In genomic region chr10:19353631-19354030, GRCm38 (mm10) we compare ENCODE assay signal across 31 mouse cellular contexts. TPM values are rescaled to one million over a fixed set of nuclear protein-coding genes. Genes with fewer than 3 reads are reported as not detected.
A peak's percentile ranks its signal among the peaks of the same experiment; 100 is the strongest.
DNase-seq lines count a peak whose midpoint lies in the region; ATAC-seq and TF ChIP-seq lines count a peak whose summit lies in the region.
"Had no signal": no experiment of that assay in that cellular context is flagged by ENCODE, and none has a peak within 500 bp of the region (broad histone marks: within the 10 kb centered on the region; RNA-seq: fewer than 3 reads in every experiment).

No protein-coding gene starts in this region.

- no peak for DNase-seq in forebrain, embryonic 11.5 days (ENCODE audit: low spot score)
- no peak for DNase-seq in forebrain, postnatal 0 days
- peak; percentile 54 for DNase-seq in hindbrain, embryonic 11.5 days (ENCODE audit: low spot score)
- no peak for DNase-seq in hindbrain, embryonic 14.5 days (ENCODE audit: low spot score)
- no peak for DNase-seq in midbrain, embryonic 14.5 days
- no peak for DNase-seq in yolk sac, embryonic 10.5 days (ENCODE audit: low spot score)
- DNase-seq: adrenal gland, postnatal 25 days; cerebellum, adult 11-12 months; cerebellum, adult 9-11 months; gastrocnemius, postnatal 10 days; heart, postnatal 36 days; kidney, adult 8-10 months; kidney, postnatal 4 days; left cerebral cortex, postnatal 4 days; liver; lung, adult 2 months; lung, postnatal 10 days; thymus, adult 2 months had no signal

- no peak overlapping the region for H3K27ac ChIP-seq in forebrain, embryonic 11.5 days (ENCODE audit: low read depth, low read length)
- no peak overlapping the region for H3K27ac ChIP-seq in forebrain, postnatal 0 days (ENCODE audit: low read depth, low read length)
- H3K27ac ChIP-seq in hindbrain, embryonic 11.5 days (ENCODE audit: low read depth, low read length), result no peak overlapping the region
- H3K27ac ChIP-seq in hindbrain, embryonic 14.5 days, result no peak overlapping the region
- no peak overlapping the region for H3K27ac ChIP-seq in midbrain, embryonic 13.5 days
- H3K27ac ChIP-seq in midbrain, embryonic 14.5 days (replicated peaks; ENCODE audit: low read depth, low read length), result no peak overlapping the region
- H3K27ac ChIP-seq: embryonic facial prominence, embryonic 13.5 days; kidney, postnatal 0 days; liver, embryonic 14.5 days; macrophage; neural tube, embryonic 13.5 days had no signal

- H3K9ac ChIP-seq in forebrain, embryonic 11.5 days (ENCODE audit: low read length), result no peak overlapping the region
- H3K9ac ChIP-seq in forebrain, postnatal 0 days, result no peak overlapping the region
- H3K9ac ChIP-seq in hindbrain, embryonic 11.5 days (ENCODE audit: low read depth, low read length), result no peak overlapping the region
- H3K9ac ChIP-seq in hindbrain, embryonic 14.5 days, result no peak overlapping the region
- no peak overlapping the region for H3K9ac ChIP-seq in midbrain, embryonic 13.5 days (replicated peaks)
- H3K9ac ChIP-seq in midbrain, embryonic 14.5 days (replicated peaks; ENCODE audit: low read length), result no peak overlapping the region
- H3K9ac ChIP-seq: embryonic facial prominence, embryonic 13.5 days; liver, embryonic 14.5 days; neural tube, embryonic 13.5 days had no signal

- no peak for TF ChIP-seq CTCF in forebrain, postnatal 0 days (IDR thresholded peaks at IDR 0.05; ENCODE audit: low read depth)

- peaks cover 71% of the 10 kb centered on the region for H3K27me3 ChIP-seq in forebrain, embryonic 11.5 days (ENCODE audit: control insufficient read depth, insufficient read depth, low read length)
- H3K27me3 ChIP-seq in forebrain, postnatal 0 days (ENCODE audit: insufficient read depth, low read length), result peaks cover 71% of the 10 kb centered on the region
- H3K27me3 ChIP-seq in hindbrain, embryonic 11.5 days (ENCODE audit: control insufficient read depth, insufficient read depth, low read length), result peaks cover 65% of the 10 kb centered on the region
- peaks cover 97% of the 10 kb centered on the region for H3K27me3 ChIP-seq in hindbrain, embryonic 14.5 days (ENCODE audit: control insufficient read depth, insufficient read depth, low read length)
- peaks cover 89% of the 10 kb centered on the region for H3K27me3 ChIP-seq in midbrain, embryonic 13.5 days
- peaks cover 86% of the 10 kb centered on the region for H3K27me3 ChIP-seq in midbrain, embryonic 14.5 days (ENCODE audit: control insufficient read depth, insufficient read depth, low read length)

- no peaks in the 10 kb centered on the region for H3K9me3 ChIP-seq in forebrain, embryonic 11.5 days (ENCODE audit: control insufficient read depth, low read length)
- no peaks in the 10 kb centered on the region for H3K9me3 ChIP-seq in forebrain, postnatal 0 days (ENCODE audit: low read length)
- no peaks in the 10 kb centered on the region for H3K9me3 ChIP-seq in hindbrain, embryonic 11.5 days (ENCODE audit: control insufficient read depth, low read length)
- H3K9me3 ChIP-seq in hindbrain, embryonic 14.5 days (ENCODE audit: control insufficient read depth, low read length), result no peaks in the 10 kb centered on the region
- no peaks in the 10 kb centered on the region for H3K9me3 ChIP-seq in midbrain, embryonic 13.5 days
- H3K9me3 ChIP-seq in midbrain, embryonic 14.5 days (ENCODE audit: control insufficient read depth, low read length), result no peaks in the 10 kb centered on the region
- H3K9me3 ChIP-seq: embryonic facial prominence, embryonic 13.5 days; neural tube, embryonic 13.5 days had no signal

- peaks cover 15% of the 10 kb centered on the region for H3K4me1 ChIP-seq in forebrain, embryonic 11.5 days (replicated peaks; ENCODE audit: control insufficient read depth, insufficient read depth, low read length)
- no peaks in the 10 kb centered on the region for H3K4me1 ChIP-seq in forebrain, postnatal 0 days (ENCODE audit: insufficient read depth)
- H3K4me1 ChIP-seq in hindbrain, embryonic 11.5 days (replicated peaks; ENCODE audit: control insufficient read depth, insufficient read depth, low read length), result no peaks in the 10 kb centered on the region; the same call in 1 of the 2 replicates
- H3K4me1 ChIP-seq in hindbrain, embryonic 14.5 days (replicated peaks; ENCODE audit: control insufficient read depth, insufficient read depth, low read length), result no peaks in the 10 kb centered on the region; the same call in 1 of the 2 replicates
- H3K4me1 ChIP-seq in midbrain, embryonic 13.5 days (replicated peaks), result peaks cover 34% of the 10 kb centered on the region
- H3K4me1 ChIP-seq in midbrain, embryonic 14.5 days (ENCODE audit: control insufficient read depth, insufficient read depth, low read length), result peaks cover 5% of the 10 kb centered on the region; the same call in 1 of the 2 replicates

- H3K4me3 ChIP-seq in forebrain, embryonic 11.5 days (ENCODE audit: low read depth, low read length), result peak overlapping the region; percentile 2; the same call in 1 of the 2 replicates
- no peak overlapping the region for H3K4me3 ChIP-seq in forebrain, postnatal 0 days (ENCODE audit: low read depth, low read length)
- no peak overlapping the region for H3K4me3 ChIP-seq in hindbrain, embryonic 11.5 days (ENCODE audit: low read depth, low read length)
- H3K4me3 ChIP-seq in hindbrain, embryonic 14.5 days (replicated peaks; ENCODE audit: low read length), result no peak overlapping the region
- H3K4me3 ChIP-seq in midbrain, embryonic 13.5 days (replicated peaks), result peak overlapping the region; percentile 25; the same call in 1 of the 2 replicates
- no peak overlapping the region for H3K4me3 ChIP-seq in midbrain, embryonic 14.5 days (replicated peaks; ENCODE audit: low read depth, low read length)
- H3K4me3 ChIP-seq: embryonic facial prominence, embryonic 13.5 days had no signal

- no peaks in the 10 kb centered on the region for H3K36me3 ChIP-seq in forebrain, embryonic 11.5 days (ENCODE audit: control insufficient read depth, insufficient read depth, low read length)
- H3K36me3 ChIP-seq in forebrain, postnatal 0 days (ENCODE audit: insufficient read depth), result no peaks in the 10 kb centered on the region
- H3K36me3 ChIP-seq in hindbrain, embryonic 11.5 days (ENCODE audit: control insufficient read depth, insufficient read depth, low read length), result no peaks in the 10 kb centered on the region
- H3K36me3 ChIP-seq in hindbrain, embryonic 14.5 days (replicated peaks; ENCODE audit: control insufficient read depth, insufficient read depth), result no peaks in the 10 kb centered on the region
- no peaks in the 10 kb centered on the region for H3K36me3 ChIP-seq in midbrain, embryonic 13.5 days
- no peaks in the 10 kb centered on the region for H3K36me3 ChIP-seq in midbrain, embryonic 14.5 days (ENCODE audit: control insufficient read depth, insufficient read depth, low read length)
- H3K36me3 ChIP-seq: embryonic facial prominence, embryonic 13.5 days; neural tube, embryonic 13.5 days had no signal

- ATAC-seq in forebrain, embryonic 11.5 days (replicated peaks; ENCODE audit: low FRiP score), result no peak
- ATAC-seq in forebrain, postnatal 0 days, result no peak
- no peak for ATAC-seq in hindbrain, embryonic 11.5 days (ENCODE audit: low FRiP score)
- ATAC-seq in hindbrain, embryonic 14.5 days (ENCODE audit: low FRiP score), result no peak
- ATAC-seq in midbrain, embryonic 13.5 days, result no peak
- no peak for ATAC-seq in midbrain, embryonic 14.5 days (ENCODE audit: low FRiP score, low TSS enrichment)
- ATAC-seq: intestine, embryonic 16.5 days had no signal

- no peak overlapping the region for H3K4me2 ChIP-seq in forebrain, embryonic 11.5 days (ENCODE audit: low read depth, low read length, severe bottlenecking)
- no peak overlapping the region for H3K4me2 ChIP-seq in forebrain, postnatal 0 days (ENCODE audit: low read depth)
- peak overlapping the region; percentile 31; the same call in 1 of the 2 replicates for H3K4me2 ChIP-seq in hindbrain, embryonic 11.5 days (replicated peaks; ENCODE audit: low read depth, low read length)
- H3K4me2 ChIP-seq in hindbrain, embryonic 14.5 days (replicated peaks), result no peak overlapping the region
- no peak overlapping the region for H3K4me2 ChIP-seq in midbrain, embryonic 13.5 days (replicated peaks)
- no peak overlapping the region for H3K4me2 ChIP-seq in midbrain, embryonic 14.5 days (ENCODE audit: low read length)
- H3K4me2 ChIP-seq: embryonic facial prominence, embryonic 13.5 days had no signal

- 2% methylated on average over 5 of the region's 5 CpGs for WGBS in forebrain, embryonic 11.5 days
- 10% methylated on average over 5 of the region's 5 CpGs for WGBS in forebrain, postnatal 0 days
- WGBS in hindbrain, embryonic 11.5 days, result 5% methylated on average over 5 of the region's 5 CpGs
- WGBS in hindbrain, embryonic 14.5 days, result 9% methylated on average over 5 of the region's 5 CpGs
- 6% methylated on average over 5 of the region's 5 CpGs for WGBS in midbrain, embryonic 13.5 days
- WGBS in midbrain, embryonic 14.5 days, result 3% methylated on average over 5 of the region's 5 CpGs

RNA-seq across cellular contexts. Expression of gene Olig3, which starts 2.7 kb away (rescaled TPM):
- polyA plus RNA-seq in forebrain, embryonic 11.5 days (2014; fragmentation: Nextera tagmentation; extraction: Ambion mirVana), result 23.8 and 26.8 TPM in 2 replicates
- total RNA-seq in forebrain, postnatal 0 days (2014; rRNA removed), result 0.08 TPM in 1 of 2 replicates, not detected in the other
- 0.06 and 0.65 TPM in 2 replicates for polyA plus RNA-seq in forebrain, postnatal 0 days (2015; fragmentation: Nextera tagmentation; extraction: Ambion mirVana)
- 46.6 and 58.5 TPM in 2 replicates for polyA plus RNA-seq in hindbrain, embryonic 11.5 days (2014; fragmentation: Nextera tagmentation; extraction: Ambion mirVana)
- polyA plus RNA-seq in hindbrain, embryonic 14.5 days (2014; fragmentation: Nextera tagmentation; extraction: Ambion mirVana), result 9.2 and 11.1 TPM in 2 replicates
- polyA plus RNA-seq in midbrain, embryonic 13.5 days (2015; fragmentation: Nextera tagmentation; extraction: Ambion mirVana), result 9.3 and 25.7 TPM in 2 replicates
- 1.7 and 2.0 TPM in 2 replicates for polyA plus RNA-seq in midbrain, embryonic 14.5 days (2014; fragmentation: Nextera tagmentation; extraction: Ambion mirVana)
- total RNA-seq: adrenal gland, adult 18-20 months; adrenal gland, postnatal 25 days; gastrocnemius, postnatal 10 days; heart, postnatal 36 days; layer of hippocampus, adult 8-10 months; layer of hippocampus, postnatal 25 days; left cerebral cortex, postnatal 4 days; megakaryocyte-erythroid progenitor cell, adult 5-6 weeks had no signal
- polyA plus RNA-seq: gonadal fat pad, adult 2 months; heart, embryonic 16.5 days; intestine, embryonic 16.5 days; kidney, postnatal 0 days; liver, embryonic 14.5 days; macrophage had no signal

Comparison
In these comparisons a context has a peak if more than half of its experiments do, and no peak if none do; other contexts are left out.
1. H3K4me3 ChIP-seq: peak in forebrain, embryonic 11.5 days (single experiment) and midbrain, embryonic 13.5 days (single experiment); none in forebrain, postnatal 0 days (single experiment), hindbrain, embryonic 11.5 days (single experiment), hindbrain, embryonic 14.5 days (single experiment) and midbrain, embryonic 14.5 days (single experiment).